Mouse (Mus musculus): ENCODE results near the gene Sec11a.

GRCm38 (mm10) chr7:80889021-80889511 lies 58.5 kb downstream of the Sec11a start:
- TF ChIP-seq GATA1 (IDR thresholded peaks at IDR 0.05; ENCODE audit: low read length) (no peak), TAL1 (IDR thresholded peaks at IDR 0.05; ENCODE audit: low read length) (no peak)

Data from erythroblast, embryonic 14.5 days (primary cell).